Comparison of ENCODE assay signal across 8 mouse cellular contexts in genomic region chr6:90945560-90946230, GRCm38 (mm10). TPM values are rescaled to one million over a fixed set of nuclear protein-coding genes. Genes with fewer than 3 reads are reported as not detected.
DNase-seq lines count a peak whose midpoint lies in the region; ATAC-seq lines count a peak whose summit lies in the region.

No protein-coding gene starts in this region.

- H3K4me2 ChIP-seq in intestine, embryonic 15.5 days (replicated peaks) = no peak overlapping the region

- peak; percentile 96 for ATAC-seq in intestine, embryonic 15.5 days

- H3K27ac ChIP-seq in intestine, embryonic 15.5 days = peak overlapping the region; percentile 48; the same call in 1 of the 2 replicates
- H3K27ac ChIP-seq in forebrain, embryonic 10.5 days = no peak overlapping the region

- H3K27me3 ChIP-seq in intestine, embryonic 15.5 days (replicated peaks) = no peaks in the 10 kb centered on the region
- no peaks in the 10 kb centered on the region for H3K27me3 ChIP-seq in forebrain, embryonic 10.5 days (ENCODE audit: poor library complexity, severe bottlenecking)

- no peak overlapping the region for H3K9ac ChIP-seq in intestine, embryonic 15.5 days

- peaks cover 11% of the 10 kb centered on the region for H3K4me1 ChIP-seq in intestine, embryonic 15.5 days (replicated peaks)
- H3K4me1 ChIP-seq in forebrain, embryonic 10.5 days = peaks cover 8% of the 10 kb centered on the region; the same call in 1 of the 2 replicates

- peak; percentile 18 for DNase-seq in cerebellum, adult 11 months
- DNase-seq in cerebellum, adult 11-12 months = no peak
- DNase-seq in MN1 (ENCODE audit: low spot score) = peak; percentile 70
- peak; percentile 81 to 84 for DNase-seq in left cerebral cortex, postnatal 36 days (ENCODE audit: low spot score in 2 of 2)
- no peak for DNase-seq in thymus, postnatal 4 days
- DNase-seq in ovary, postnatal 14 days (ENCODE audit: low spot score) = no peak
- DNase-seq in forebrain, embryonic 10.5 days (ENCODE audit: extremely low spot score, low spot score) = no peak

- intact Hi-C loops in left cerebral cortex, postnatal 36 days (cut with DNase I) = no loop called here

- H3K36me3 ChIP-seq in intestine, embryonic 15.5 days = no peaks in the 10 kb centered on the region
- no peaks in the 10 kb centered on the region for H3K36me3 ChIP-seq in forebrain, embryonic 10.5 days (replicated peaks)

- 41% methylated on average over 2 of the region's 2 CpGs for WGBS in intestine, embryonic 15.5 days
- whole genome bisulfite sequencing in forebrain, embryonic 10.5 days = 82% methylated on average over 2 of the region's 2 CpGs

- no peaks in the 10 kb centered on the region for H3K9me3 ChIP-seq in intestine, embryonic 15.5 days
- no peaks in the 10 kb centered on the region for H3K9me3 ChIP-seq in forebrain, embryonic 10.5 days

- no peak overlapping the region for H3K4me3 ChIP-seq in intestine, embryonic 15.5 days (replicated peaks)
- H3K4me3 ChIP-seq in forebrain, embryonic 10.5 days = no peak overlapping the region

RNA-seq across cellular contexts. Expression of gene Iqsec1, which starts 42.8 kb away (rescaled TPM):
- 8.7 and 11.6 TPM in 2 replicates for polyA plus RNA-seq in intestine, embryonic 15.5 days (2015; fragmentation: Nextera tagmentation; extraction: Ambion mirVana)
- 100 to 1,000 TPM; 352 to 390 TPM for total RNA-seq in left cerebral cortex, postnatal 36 days (2021)
- polyA plus RNA-seq in forebrain, embryonic 10.5 days (2016; fragmentation: Nextera tagmentation; extraction: Ambion mirVana) = 7.4 and 8.7 TPM in 2 replicates

Comparison
In these comparisons a context has a peak if more than half of its experiments do, and no peak if none do; other contexts are left out.
1. DNase-seq: peak in cerebellum, adult 11 months (single experiment), MN1 (single experiment) and left cerebral cortex, postnatal 36 days (2 of 2); none in cerebellum, adult 11-12 months (single experiment), thymus, postnatal 4 days (single experiment), ovary, postnatal 14 days (single experiment) and forebrain, embryonic 10.5 days (single experiment).